Mouse (Mus musculus) heart, embryonic 12.5 days (tissue): ENCODE measurements around the gene Mccc1. TPM values are rescaled to one million over a fixed set of nuclear protein-coding genes. Genes with fewer than 3 reads are reported as not detected.

Source experiments
- ATAC-seq: fragments of 200-750 bp; cut with Nextera tagmentation; 2 replicates; pipeline ENCODE4 v1.8.0; 2017; ENCODE audit warnings: moderate TSS enrichment, moderate library complexity; ENCODE audit not compliant: insufficient number of reproducible peaks, low FRiP score
- H3K27ac ChIP-seq: fragments of 300-500 bp; sonication (generic); 2 replicates; pipeline ENCODE4 v1.5.1; 2016; ENCODE audit warnings: mild to moderate bottlenecking, moderate library complexity; ENCODE audit not compliant: poor library complexity, severe bottlenecking
- H3K27me3 ChIP-seq: fragments of 300-500 bp; sonication (generic); replicated peaks from 2 replicates; pipeline ENCODE4 v1.6.1; 2016; ENCODE audit warnings: mild to moderate bottlenecking, moderate library complexity
- H3K36me3 ChIP-seq: fragments of 300-500 bp; sonication (generic); 2 replicates; pipeline ENCODE4 v1.6.1; 2016; ENCODE audit warnings: mild to moderate bottlenecking, moderate library complexity
- H3K4me1 ChIP-seq: fragments of 300-500 bp; sonication (generic); replicated peaks from 2 replicates; pipeline ENCODE4 v1.6.1; 2016; ENCODE audit warnings: mild to moderate bottlenecking
- H3K4me2 ChIP-seq: fragments of 300-500 bp; sonication (generic); 2 replicates; pipeline ENCODE4 v1.6.1; 2016; ENCODE audit warnings: mild to moderate bottlenecking, moderate library complexity
- H3K4me3 ChIP-seq: fragments of 300-500 bp; sonication (generic); 2 replicates; pipeline ENCODE4 v1.5.1; 2016; ENCODE audit warnings: mild to moderate bottlenecking
- H3K9ac ChIP-seq: fragments of 300-500 bp; sonication (generic); 2 replicates; pipeline ENCODE4 v1.6.1; 2016; ENCODE audit warnings: mild to moderate bottlenecking, moderate library complexity
- H3K9me3 ChIP-seq: fragments of 300-500 bp; sonication (generic); replicated peaks from 2 replicates; pipeline ENCODE4 v1.6.1; 2016; ENCODE audit warnings: mild to moderate bottlenecking, moderate library complexity
- WGBS: fragments of 180-500 bp; shearing (Covaris S2); methylation state at CpG from one replicate; pipeline ENCODE4 v1.1.7; 2016; 5-methylcytosine and 5-hydroxymethylcytosine counted together
- polyA plus RNA-seq: library from polyadenylated mRNA; unstranded; fragments of >200 nt; fragmentation: Nextera tagmentation; extraction: Ambion mirVana; gene quantifications from 2 replicates; pipeline ENCODE4 v1.2.1, GENCODE M21; 2016

Mccc1 gene
- polyA plus RNA-seq: 50.7 and 54.2 TPM in 2 replicates

GRCm38 (mm10) chr3:36000275-36001239 is at the start of gene Mccc1:
Gene Mccc1, minus strand, starts transcription at chr3:36000678.
- Histone ChIP-seq H3K4me2 (peak within 1 kb of the TSS; percentile 68), H3K4me3 (peak within 1 kb of the TSS; percentile 93), H3K27me3 (no peaks in the 10 kb centered on the region), H3K9me3 (no peaks in the 10 kb centered on the region), H3K4me1 (peaks cover 9% of the 10 kb centered on the region; the same call in 1 of the 2 replicates), H3K36me3 (no peaks in the 10 kb centered on the region), H3K27ac (peak within 1 kb of the TSS; percentile 86), H3K9ac (peak within 1 kb of the TSS; percentile 88)
- WGBS: 5% methylated on average over 39 of the region's 39 CpGs
- peak; percentile 99 for ATAC-seq

GRCm38 (mm10) chr3:36049106-36049505 is 48.6 kb upstream of the Mccc1 start:
- Histone ChIP-seq H3K36me3 (no peaks in the 10 kb centered on the region), H3K9me3 (no peaks in the 10 kb centered on the region), H3K27ac (no peak overlapping the region), H3K4me1 (no peaks in the 10 kb centered on the region), H3K4me2 (no peak overlapping the region), H3K9ac (no peak overlapping the region), H3K27me3 (no peaks in the 10 kb centered on the region), H3K4me3 (no peak overlapping the region)
- WGBS: 47% methylated on average over 1 of the region's 1 CpGs
- no peak for ATAC-seq

DNA sequence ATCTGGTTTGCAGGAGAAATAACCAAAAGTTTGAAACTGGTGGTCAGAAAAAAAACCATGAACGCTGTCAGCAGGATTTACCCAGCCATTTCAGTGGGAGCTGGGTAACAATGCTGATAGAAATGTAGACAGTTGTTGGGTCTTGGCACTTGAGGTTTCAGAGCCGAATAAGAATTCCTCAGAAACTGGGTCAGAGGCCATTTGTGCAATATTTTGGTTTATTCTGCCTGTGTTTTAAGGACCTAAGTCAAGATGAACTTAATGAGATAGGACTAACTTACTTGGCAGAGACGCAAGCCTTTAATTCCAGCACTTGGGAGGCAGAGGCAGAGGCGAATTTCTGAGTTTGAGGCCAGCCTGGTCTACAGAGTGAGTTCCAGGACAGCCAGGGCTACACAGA is 44.6 kb upstream of the Mccc1 start:
- 68% methylated on average over 4 of the region's 4 CpGs for WGBS

DNA sequence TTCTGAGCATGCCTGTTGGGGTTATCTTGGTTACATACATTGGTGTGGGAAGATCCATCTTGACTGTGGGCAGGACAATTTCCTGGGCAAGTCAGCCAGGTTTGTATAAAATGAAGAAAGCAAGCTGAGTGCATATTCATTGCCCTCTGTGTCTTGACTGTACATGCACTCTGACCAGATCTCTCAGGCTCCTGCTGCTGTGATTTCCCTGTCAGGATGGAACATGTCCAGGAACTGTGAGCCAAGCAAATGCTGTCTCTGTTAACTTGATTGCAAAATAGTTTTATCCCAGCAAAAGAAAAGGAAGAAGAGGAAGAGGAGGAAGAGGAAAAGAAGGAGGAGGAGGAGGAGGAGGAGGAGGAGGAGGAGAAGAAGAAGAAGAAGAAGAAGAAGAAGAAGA is 44.0 kb upstream of the Mccc1 start:
- no peak overlapping the region for H3K9ac ChIP-seq
- H3K36me3 ChIP-seq: no peaks in the 10 kb centered on the region
- no peak for ATAC-seq
- H3K4me3 ChIP-seq: no peak overlapping the region
- no peaks in the 10 kb centered on the region for H3K4me1 ChIP-seq
- H3K27ac ChIP-seq: no peak overlapping the region
- no peaks in the 10 kb centered on the region for H3K9me3 ChIP-seq
- no peak overlapping the region for H3K4me2 ChIP-seq
- no peaks in the 10 kb centered on the region for H3K27me3 ChIP-seq

More for the DNA sequence above, 44.6 kb upstream of the Mccc1 start:
- Histone ChIP-seq H3K9ac (no peak overlapping the region), H3K4me3 (no peak overlapping the region), H3K9me3 (no peaks in the 10 kb centered on the region), H3K4me2 (no peak overlapping the region), H3K36me3 (no peaks in the 10 kb centered on the region), H3K4me1 (no peaks in the 10 kb centered on the region), H3K27ac (no peak overlapping the region), H3K27me3 (no peaks in the 10 kb centered on the region)
- no peak for ATAC-seq

DNA sequence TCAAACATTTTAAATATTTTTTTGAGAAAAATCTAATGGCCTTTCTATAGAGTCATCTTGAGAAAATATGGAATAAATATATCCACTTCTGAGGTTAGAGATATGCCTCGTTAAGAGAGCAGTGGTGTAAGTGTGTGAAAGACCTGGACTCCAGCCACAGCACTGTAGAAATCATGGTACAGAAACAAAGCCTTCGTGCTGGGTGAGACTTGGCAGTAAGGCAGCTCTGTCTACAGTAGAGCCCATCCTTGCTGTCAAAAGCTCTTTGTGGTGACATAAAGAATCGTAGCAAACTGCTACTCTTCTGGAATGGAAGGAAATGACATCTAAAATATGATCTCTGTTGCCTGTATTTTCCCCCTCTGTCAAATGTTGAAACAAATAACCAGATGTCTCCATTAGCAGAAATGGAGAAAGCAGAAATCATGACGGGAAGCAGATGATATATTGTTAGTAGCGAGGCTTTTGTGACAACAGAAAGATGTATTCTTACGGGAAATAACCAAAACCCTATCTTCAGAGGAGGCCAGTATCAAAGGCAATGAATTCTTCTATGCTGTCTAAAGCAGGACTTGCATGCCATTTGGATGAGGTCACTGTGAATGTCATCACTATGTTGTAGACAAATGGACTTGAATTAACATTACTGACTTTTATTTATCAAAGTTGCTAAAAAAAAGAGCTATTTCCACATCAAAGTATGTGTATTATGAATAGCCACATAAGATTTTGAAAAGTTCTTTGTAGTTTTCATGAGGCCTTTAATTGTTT is 31.4 kb upstream of the Mccc1 start:
- peaks cover 5% of the 10 kb centered on the region; the same call in 1 of the 2 replicates for H3K4me1 ChIP-seq
- no peaks in the 10 kb centered on the region for H3K9me3 ChIP-seq
- H3K4me2 ChIP-seq: peak overlapping the region; percentile 34; the same call in 1 of the 2 replicates
- H3K9ac ChIP-seq: no peak overlapping the region
- no peaks in the 10 kb centered on the region for H3K36me3 ChIP-seq
- no peak overlapping the region for H3K4me3 ChIP-seq
- 29% methylated on average over 6 of the region's 6 CpGs for WGBS
- no peaks in the 10 kb centered on the region for H3K27me3 ChIP-seq
- no peak for ATAC-seq
- H3K27ac ChIP-seq: no peak overlapping the region; the same call in 1 of the 2 replicates

DNA sequence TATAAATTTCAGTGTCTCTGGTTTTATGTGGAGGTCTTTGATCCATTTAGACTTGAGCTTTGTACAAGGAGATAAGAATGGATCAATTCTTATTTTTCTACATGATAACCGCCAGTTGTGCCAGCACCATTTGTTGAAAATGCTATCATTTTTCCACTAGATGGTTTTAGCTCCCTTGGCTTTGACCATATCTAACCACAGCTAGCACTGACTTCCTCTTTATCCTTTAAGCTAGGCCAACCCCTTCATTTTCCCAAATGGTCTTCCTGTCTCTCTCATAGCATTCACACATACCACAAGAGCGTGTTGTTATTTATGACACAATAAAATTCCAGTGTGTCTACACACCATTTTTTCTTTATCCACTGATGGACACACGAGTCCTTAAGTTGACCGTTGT is 29.5 kb upstream of the Mccc1 start:
- Histone ChIP-seq H3K36me3 (no peaks in the 10 kb centered on the region), H3K4me1 (peaks cover 5% of the 10 kb centered on the region; the same call in 1 of the 2 replicates), H3K4me2 (no peak overlapping the region), H3K9ac (no peak overlapping the region), H3K27me3 (no peaks in the 10 kb centered on the region), H3K4me3 (no peak overlapping the region), H3K27ac (no peak overlapping the region), H3K9me3 (no peaks in the 10 kb centered on the region)
- no peak for ATAC-seq
- 78% methylated on average over 4 of the region's 4 CpGs for WGBS

- Histone ChIP-seq H3K27me3 (no peaks in the 10 kb centered on the region), H3K4me3 (no peak overlapping the region)
- WGBS: 84% methylated on average over 6 of the region's 6 CpGs
Measured at GRCm38 (mm10) chr3:36025732-36026131, 25.3 kb upstream of the Mccc1 start.

GRCm38 (mm10) chr3:36011239-36011638 is 10.8 kb upstream of the Mccc1 start:
- WGBS: 51% methylated on average over 3 of the region's 3 CpGs
- ATAC-seq: no peak
- H3K27me3 ChIP-seq: no peaks in the 10 kb centered on the region
- 0 out of 2 replicates have a peak overlapping the region, but pooled peaks have one; percentile 0 for H3K4me3 ChIP-seq
- H3K9me3 ChIP-seq: peaks cover 4% of the 10 kb centered on the region
- no peaks in the 10 kb centered on the region for H3K36me3 ChIP-seq
- no peak overlapping the region for H3K9ac ChIP-seq
- peaks cover 8% of the 10 kb centered on the region; the same call in 1 of the 2 replicates for H3K4me1 ChIP-seq
- H3K27ac ChIP-seq: peak overlapping the region; percentile 54
- H3K4me2 ChIP-seq: 0 out of 2 replicates have a peak overlapping the region, but pooled peaks have one; percentile 29

More at GRCm38 (mm10) chr3:36025732-36026131, 25.3 kb upstream of the Mccc1 start:
- Histone ChIP-seq H3K4me2 (no peak overlapping the region), H3K27ac (no peak overlapping the region), H3K36me3 (no peaks in the 10 kb centered on the region), H3K9me3 (no peaks in the 10 kb centered on the region), H3K9ac (no peak overlapping the region), H3K4me1 (no peaks in the 10 kb centered on the region)
- ATAC-seq: no peak

- H3K27me3 ChIP-seq: no peaks in the 10 kb centered on the region
- H3K9me3 ChIP-seq: peaks cover 4% of the 10 kb centered on the region
- no peak overlapping the region for H3K27ac ChIP-seq
- H3K9ac ChIP-seq: no peak overlapping the region
- 72% methylated on average over 4 of the region's 4 CpGs for WGBS
- no peak for ATAC-seq
- no peak overlapping the region for H3K4me2 ChIP-seq
- H3K4me3 ChIP-seq: no peak overlapping the region
- H3K36me3 ChIP-seq: no peaks in the 10 kb centered on the region
- peaks cover 8% of the 10 kb centered on the region; the same call in 1 of the 2 replicates for H3K4me1 ChIP-seq
Measured at GRCm38 (mm10) chr3:36008411-36009154, 8.1 kb upstream of the Mccc1 start.

DNA sequence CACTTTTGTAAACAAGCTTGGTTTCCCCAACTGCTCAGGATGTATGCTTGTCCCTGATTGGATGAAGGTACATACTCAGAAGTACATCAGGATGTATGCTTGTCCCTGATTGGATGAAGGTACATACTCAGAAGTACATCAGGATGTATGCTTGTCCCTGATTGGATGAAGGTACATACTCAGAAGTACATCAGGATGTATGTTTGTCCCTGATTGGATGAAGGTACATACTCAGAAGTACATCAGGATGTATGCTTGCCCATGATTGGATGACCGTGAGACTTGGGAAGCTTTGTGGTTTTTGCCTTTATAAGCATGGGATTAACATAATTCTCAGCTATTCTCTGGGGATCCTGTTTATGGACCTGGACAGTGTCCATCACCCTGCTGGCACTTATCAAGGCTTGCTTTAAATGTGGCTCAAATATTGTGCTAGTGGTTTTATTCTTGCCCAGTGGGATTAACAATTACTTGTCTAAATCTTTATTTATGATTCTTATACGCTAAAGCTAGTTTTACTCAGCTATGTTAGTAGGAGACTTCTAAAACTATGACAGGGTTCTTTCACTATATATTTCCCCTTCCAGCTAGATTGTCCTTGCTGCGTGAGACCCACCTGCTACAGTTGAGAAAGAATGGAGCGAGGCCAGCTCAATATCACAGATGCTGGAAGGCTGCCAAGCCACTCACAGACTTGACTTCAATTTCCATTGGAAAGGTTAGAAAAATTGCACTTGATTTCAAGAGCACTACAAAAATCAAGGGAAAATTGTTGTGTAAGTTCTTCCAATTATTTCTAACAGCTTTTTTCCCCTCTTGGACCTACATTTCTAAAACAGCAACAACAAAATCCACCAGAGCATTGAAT is 3.8 kb upstream of the Mccc1 start:
- H3K9ac ChIP-seq: no peak overlapping the region
- no peaks in the 10 kb centered on the region for H3K27me3 ChIP-seq
- no peak overlapping the region for H3K27ac ChIP-seq
- peaks cover 4% of the 10 kb centered on the region for H3K9me3 ChIP-seq
- no peak overlapping the region for H3K4me2 ChIP-seq
- ATAC-seq: no peak
- peaks cover 4% of the 10 kb centered on the region; the same call in 1 of the 2 replicates for H3K4me1 ChIP-seq
- H3K36me3 ChIP-seq: no peaks in the 10 kb centered on the region
- H3K4me3 ChIP-seq: no peak overlapping the region
- 58% methylated on average over 4 of the region's 4 CpGs for WGBS
